Mouse (Mus musculus): Measurements from ENCODE around the gene Lca5l.

GRCm38 (mm10) chr16:96235366-96235970 lies 43.4 kb upstream of the Lca5l start, which contains the start of gene B3galt5:
- TF ChIP-seq CTCF (IDR thresholded peaks at IDR 0.05; ENCODE audit: low read depth) (no peak), EP300 (IDR thresholded peaks at IDR 0.05; ENCODE audit: low read depth) (no peak)

All from liver, embryonic 14.5 days (tissue).